Mouse (Mus musculus) forebrain, embryonic 13.5 days (tissue): Measurements from ENCODE around the gene Tmem126a. TPM values are rescaled to one million over a fixed set of nuclear protein-coding genes. Genes with fewer than 3 reads are reported as not detected.

Source experiments
- ATAC-seq: fragments of 200-750 bp; cut with Nextera tagmentation; 2 replicates; pipeline ENCODE4 v1.8.0; 2017
- H3K27ac ChIP-seq: fragments of 300-500 bp; sonication (generic); 2 replicates; pipeline ENCODE4 v1.5.1; 2015; ENCODE audit warnings: inconsistent platforms, mild to moderate bottlenecking, moderate library complexity
- H3K27me3 ChIP-seq: fragments of 300-500 bp; sonication (generic); 2 replicates; pipeline ENCODE4 v1.6.1; 2015; ENCODE audit warnings: mild to moderate bottlenecking, inconsistent platforms
- H3K36me3 ChIP-seq: fragments of 300-500 bp; sonication (generic); 2 replicates; pipeline ENCODE4 v1.6.1; 2015; ENCODE audit warnings: mild to moderate bottlenecking, inconsistent platforms; ENCODE audit not compliant: poor library complexity, severe bottlenecking
- H3K4me1 ChIP-seq: fragments of 300-500 bp; sonication (generic); 2 replicates; pipeline ENCODE4 v1.6.1; 2015; ENCODE audit warnings: inconsistent platforms
- H3K4me2 ChIP-seq: fragments of 300-500 bp; sonication (generic); 2 replicates; pipeline ENCODE4 v1.6.1; 2015; ENCODE audit warnings: inconsistent platforms, mild to moderate bottlenecking, moderate library complexity
- H3K4me3 ChIP-seq: fragments of 300-500 bp; sonication (generic); 2 replicates; pipeline ENCODE4 v1.5.1; 2015; ENCODE audit warnings: mild to moderate bottlenecking, inconsistent platforms
- H3K9ac ChIP-seq: fragments of 300-500 bp; sonication (generic); 2 replicates; pipeline ENCODE4 v1.6.1; 2015; ENCODE audit warnings: mild to moderate bottlenecking, inconsistent platforms
- H3K9me3 ChIP-seq: fragments of 300-500 bp; sonication (generic); replicated peaks from 2 replicates; pipeline ENCODE4 v1.6.1; 2016; ENCODE audit warnings: inconsistent platforms
- WGBS: fragments of 180-500 bp; shearing (Covaris S2); methylation state at CpG from one replicate; pipeline ENCODE4 v1.1.7; 2015; 5-methylcytosine and 5-hydroxymethylcytosine counted together
- polyA plus RNA-seq: library from polyadenylated mRNA; unstranded; fragments of >200 nt; fragmentation: Nextera tagmentation; extraction: Ambion mirVana; gene quantifications from 2 replicates; pipeline ENCODE4 v1.2.1, GENCODE M21; 2015

Gene Tmem126a
- polyA plus RNA-seq, 1 experiment from 2014 or later, result 127 TPM

- Histone ChIP-seq H3K27ac (peak overlapping the region; percentile 97), H3K9ac (peak overlapping the region; percentile 98), H3K36me3 (0 out of 2 replicates have a peak, but pooled peaks cover 10% of the 10 kb centered on the region), H3K9me3 (no peaks in the 10 kb centered on the region), H3K4me1 (peaks cover 12% of the 10 kb centered on the region), H3K27me3 (no peaks in the 10 kb centered on the region), H3K4me2 (peak overlapping the region; percentile 87), H3K4me3 (peak overlapping the region; percentile 98)
- peak; percentile 68 for ATAC-seq
- WGBS, result under 1% methylated on average over 87 of the region's 123 CpGs
Measured at GRCm38 (mm10) chr7:90443101-90444091, 13.6 kb downstream of the Tmem126a start.

- 0% methylated on average over 41 of the region's 54 CpGs for WGBS
- peak within 1 kb of the TSS; percentile 97 for H3K27ac ChIP-seq
- H3K36me3 ChIP-seq, result 0 out of 2 replicates have a peak, but pooled peaks cover 5% of the 10 kb centered on the region
- peak within 1 kb of the TSS; percentile 87 for H3K4me2 ChIP-seq
- H3K27me3 ChIP-seq, result no peaks in the 10 kb centered on the region
- ATAC-seq, result peak; percentile 98
- no peaks in the 10 kb centered on the region for H3K9me3 ChIP-seq
- H3K4me3 ChIP-seq, result peak within 1 kb of the TSS; percentile 98
- peak within 1 kb of the TSS; percentile 98 for H3K9ac ChIP-seq
- peaks cover 12% of the 10 kb centered on the region for H3K4me1 ChIP-seq
Measured at GRCm38 (mm10) chr7:90442518-90443080, 14.4 kb downstream of the Tmem126a start, which contains the start of gene Crebzf. TSS of gene Crebzf (plus strand) at chr7:90442729.

- Histone ChIP-seq H3K9me3 (no peaks in the 10 kb centered on the region), H3K27ac (peak overlapping the region; percentile 75), H3K36me3 (0 out of 2 replicates have a peak, but pooled peaks cover under 1% of the 10 kb centered on the region), H3K4me3 (peak overlapping the region; percentile 98), H3K4me2 (peak overlapping the region; percentile 87), H3K4me1 (peaks cover 12% of the 10 kb centered on the region), H3K27me3 (no peaks in the 10 kb centered on the region), H3K9ac (peak overlapping the region; percentile 98)
- peak; percentile 25 for ATAC-seq
- 4% methylated on average over 4 of the region's 4 CpGs for WGBS
Measured at GRCm38 (mm10) chr7:90442070-90442469, 15.0 kb downstream of the Tmem126a start.

GRCm38 (mm10) chr7:90440044-90440443, 17.0 kb downstream of the Tmem126a start:
- Histone ChIP-seq H3K27me3 (no peaks in the 10 kb centered on the region), H3K4me3 (no peak overlapping the region), H3K36me3 (no peaks in the 10 kb centered on the region), H3K27ac (no peak overlapping the region), H3K9me3 (no peaks in the 10 kb centered on the region), H3K4me1 (peaks cover 4% of the 10 kb centered on the region), H3K9ac (no peak overlapping the region), H3K4me2 (no peak overlapping the region)
- ATAC-seq, result no peak
- 90% methylated on average over 4 of the region's 4 CpGs for WGBS

GRCm38 (mm10) chr7:90432221-90432620, 24.8 kb downstream of the Tmem126a start:
- ATAC-seq, result no peak
- no peaks in the 10 kb centered on the region for H3K9me3 ChIP-seq
- peaks cover under 1% of the 10 kb centered on the region; the same call in 1 of the 2 replicates for H3K4me1 ChIP-seq
- H3K27me3 ChIP-seq, result no peaks in the 10 kb centered on the region
- no peak overlapping the region for H3K9ac ChIP-seq
- H3K27ac ChIP-seq, result no peak overlapping the region
- no peak overlapping the region for H3K4me2 ChIP-seq
- H3K36me3 ChIP-seq, result no peaks in the 10 kb centered on the region
- no peak overlapping the region for H3K4me3 ChIP-seq

GRCm38 (mm10) chr7:90427006-90427405, 30.0 kb downstream of the Tmem126a start:
- Histone ChIP-seq H3K4me2 (peak overlapping the region; percentile 66), H3K9ac (peak overlapping the region; percentile 54), H3K36me3 (no peaks in the 10 kb centered on the region), H3K4me3 (peak overlapping the region; percentile 39), H3K27ac (no peak overlapping the region), H3K4me1 (peaks cover 11% of the 10 kb centered on the region; the same call in 1 of the 2 replicates), H3K9me3 (no peaks in the 10 kb centered on the region), H3K27me3 (no peaks in the 10 kb centered on the region)
- no peak for ATAC-seq
- 69% methylated on average over 9 of the region's 9 CpGs for WGBS

GRCm38 (mm10) chr7:90426020-90427001, 30.7 kb downstream of the Tmem126a start, which contains the start of gene Ccdc89:
TSS of gene Ccdc89 (plus strand) at chr7:90426577.
- no peaks in the 10 kb centered on the region for H3K36me3 ChIP-seq
- H3K9me3 ChIP-seq, result no peaks in the 10 kb centered on the region
- H3K9ac ChIP-seq, result peak within 1 kb of the TSS; percentile 54
- peak within 1 kb of the TSS; percentile 66 for H3K4me2 ChIP-seq
- WGBS, result 22% methylated on average over 29 of the region's 29 CpGs
- H3K27me3 ChIP-seq, result no peaks in the 10 kb centered on the region
- peaks cover 11% of the 10 kb centered on the region; the same call in 1 of the 2 replicates for H3K4me1 ChIP-seq
- ATAC-seq, result peak; percentile 100
- 0 out of 2 replicates have a peak within 1 kb of the TSS, but pooled peaks have one; percentile 25 for H3K27ac ChIP-seq
- peak within 1 kb of the TSS; percentile 39 for H3K4me3 ChIP-seq

- Histone ChIP-seq H3K9ac (no peak overlapping the region), H3K4me3 (no peak overlapping the region), H3K9me3 (no peaks in the 10 kb centered on the region), H3K36me3 (no peaks in the 10 kb centered on the region), H3K27me3 (no peaks in the 10 kb centered on the region), H3K4me1 (no peaks in the 10 kb centered on the region), H3K4me2 (no peak overlapping the region), H3K27ac (no peak overlapping the region)
- ATAC-seq, result peak; percentile 66
- 47% methylated on average over 3 of the region's 3 CpGs for WGBS
Measured at GRCm38 (mm10) chr7:90409934-90410333, 47.1 kb downstream of the Tmem126a start.

Other genes with a start within 250 kb of the Tmem126a start
- not detected in 2 replicates for gene Ccdc83, start 191.5 kb downstream of the Tmem126a start, polyA plus RNA-seq
- gene Sytl2, start 155.0 kb downstream of the Tmem126a start, polyA plus RNA-seq, result 0.94 and 0.97 TPM in 2 replicates
- gene Ccdc89, start 30.7 kb downstream of the Tmem126a start, polyA plus RNA-seq, result 1.3 and 2.3 TPM in 2 replicates
- gene Crebzf, start 14.5 kb downstream of the Tmem126a start, polyA plus RNA-seq, result 28.1 and 36.4 TPM in 2 replicates
- gene Tmem126b, start 18.8 kb upstream of the Tmem126a start, polyA plus RNA-seq, result 35.1 and 35.3 TPM in 2 replicates
- gene Dlg2, start 19.4 kb upstream of the Tmem126a start, polyA plus RNA-seq, result 10.1 and 11.7 TPM in 2 replicates